Mouse (Mus musculus) testis, adult 2 months (tissue): Measurements from ENCODE around the gene Cenps. TPM values are rescaled to one million over a fixed set of nuclear protein-coding genes. Genes with fewer than 3 reads are reported as not detected.
A peak's percentile ranks its signal among the peaks of the same experiment; 100 is the strongest.

ENCODE experiments used
- H3K27ac ChIP-seq: fragments of 200-500 bp; 2 replicates; pipeline ENCODE4 v1.5.1; 2012; ENCODE audit warnings: low read depth, low read length; ENCODE audit not compliant: control insufficient read depth, insufficient read depth
- H3K27me3 ChIP-seq: fragments of 200-500 bp; 2 replicates; pipeline ENCODE4 v1.6.1; 2012; ENCODE audit warnings: mild to moderate bottlenecking, low read length, moderate library complexity; ENCODE audit not compliant: control insufficient read depth, insufficient read depth
- H3K36me3 ChIP-seq: fragments of 200-500 bp; 2 replicates; pipeline ENCODE4 v1.6.1; 2012; ENCODE audit warnings: mild to moderate bottlenecking, low read length; ENCODE audit not compliant: control insufficient read depth, insufficient read depth
- H3K4me1 ChIP-seq: fragments of 200-500 bp; 2 replicates; pipeline ENCODE4 v1.6.1; 2012; ENCODE audit warnings: low read length; ENCODE audit not compliant: control insufficient read depth, insufficient read depth
- H3K4me3 ChIP-seq: fragments of 200-500 bp; 2 replicates; pipeline ENCODE4 v1.5.1; 2012; ENCODE audit warnings: low read depth, mild to moderate bottlenecking, low read length, moderate library complexity, mixed read lengths; ENCODE audit not compliant: control insufficient read depth
- CTCF ChIP-seq: fragments of 200-500 bp; IDR thresholded peaks from 2 replicates; pipeline ENCODE4 v1.5.1; 2012; ENCODE audit warnings: low read depth, mild to moderate bottlenecking, inconsistent platforms, low read length, moderate library complexity; ENCODE audit not compliant: control insufficient read depth, insufficient read depth, insufficient replicate concordance
- POLR2A ChIP-seq: fragments of 200-500 bp; IDR thresholded peaks from 2 replicates; pipeline ENCODE4 v1.6.1; 2012; ENCODE audit warnings: low read depth, mild to moderate bottlenecking, inconsistent platforms, low read length, moderate library complexity; ENCODE audit not compliant: control insufficient read depth
- polyA plus RNA-seq: library from polyadenylated mRNA; depleted of rRNA; stranded (reverse); fragments of >200 nt; gene quantifications from 2 replicates; pipeline ENCODE4 v1.2.3, GENCODE M21; 2012

Gene Cenps
- polyA plus RNA-seq, 1 experiment, result 10.3 TPM

GRCm38 (mm10) chr4:149166957-149167611 lies 29.7 kb upstream of the Cenps start:
- peaks cover 5% of the 10 kb centered on the region for H3K4me1 ChIP-seq
- H3K27me3 ChIP-seq, result no peaks in the 10 kb centered on the region
- TF ChIP-seq CTCF (no peak), POLR2A (no peak; the same call in 1 of the 2 replicates)
- no peaks in the 10 kb centered on the region for H3K36me3 ChIP-seq
- peak overlapping the region; percentile 91 for H3K4me3 ChIP-seq
- peak overlapping the region; percentile 77 for H3K27ac ChIP-seq

- TF ChIP-seq POLR2A (peak; percentile 97), CTCF (no peak)
- H3K27ac ChIP-seq, result peak within 1 kb of the TSS; percentile 80
- H3K4me1 ChIP-seq, result peaks cover 5% of the 10 kb centered on the region
- H3K4me3 ChIP-seq, result peak within 1 kb of the TSS; percentile 91
- no peaks in the 10 kb centered on the region for H3K36me3 ChIP-seq
- no peaks in the 10 kb centered on the region for H3K27me3 ChIP-seq
Observed at GRCm38 (mm10) chr4:149166215-149166946, 29.0 kb upstream of the Cenps start, which contains the start of gene Pgd. Pgd (minus strand) TSS chr4:149166771.

GRCm38 (mm10) chr4:149164150-149164549 lies 26.7 kb upstream of the Cenps start:
- Histone ChIP-seq H3K4me3 (no peak overlapping the region), H3K36me3 (no peaks in the 10 kb centered on the region), H3K27me3 (no peaks in the 10 kb centered on the region), H3K27ac (no peak overlapping the region), H3K4me1 (peaks cover 5% of the 10 kb centered on the region)
- TF ChIP-seq POLR2A, result no peak
- no peak for TF ChIP-seq CTCF

GRCm38 (mm10) chr4:149163196-149163595 lies 25.8 kb upstream of the Cenps start:
- Histone ChIP-seq H3K27ac (no peak overlapping the region), H3K4me1 (peaks cover 5% of the 10 kb centered on the region), H3K36me3 (no peaks in the 10 kb centered on the region), H3K27me3 (no peaks in the 10 kb centered on the region), H3K4me3 (no peak overlapping the region)
- TF ChIP-seq CTCF, result no peak
- no peak for TF ChIP-seq POLR2A

GRCm38 (mm10) chr4:149161166-149161565 lies 23.7 kb upstream of the Cenps start:
- no peak overlapping the region for H3K27ac ChIP-seq
- H3K27me3 ChIP-seq, result no peaks in the 10 kb centered on the region
- H3K36me3 ChIP-seq, result peaks cover 2% of the 10 kb centered on the region
- TF ChIP-seq POLR2A (no peak), CTCF (no peak)
- H3K4me3 ChIP-seq, result no peak overlapping the region
- H3K4me1 ChIP-seq, result no peaks in the 10 kb centered on the region; the same call in 1 of the 2 replicates

- Histone ChIP-seq H3K4me1 (no peaks in the 10 kb centered on the region), H3K4me3 (no peak overlapping the region), H3K27ac (no peak overlapping the region), H3K27me3 (no peaks in the 10 kb centered on the region), H3K36me3 (peaks cover 2% of the 10 kb centered on the region)
- TF ChIP-seq CTCF (no peak), POLR2A (no peak)
Observed at GRCm38 (mm10) chr4:149159891-149160290, 22.5 kb upstream of the Cenps start.

- Histone ChIP-seq H3K27ac (no peak overlapping the region), H3K4me1 (no peaks in the 10 kb centered on the region), H3K36me3 (peaks cover 2% of the 10 kb centered on the region), H3K27me3 (no peaks in the 10 kb centered on the region), H3K4me3 (no peak overlapping the region)
- TF ChIP-seq CTCF (no peak), POLR2A (no peak)
Observed at GRCm38 (mm10) chr4:149159203-149159602, 21.8 kb upstream of the Cenps start.
